Mouse (Mus musculus): Measurements from ENCODE around the gene Shf. TPM values are rescaled to one million over a fixed set of nuclear protein-coding genes. Genes with fewer than 3 reads are reported as not detected.

Shf gene
- polyA plus RNA-seq, 1 experiment from 2014 or later = 6.8 TPM

DNA sequence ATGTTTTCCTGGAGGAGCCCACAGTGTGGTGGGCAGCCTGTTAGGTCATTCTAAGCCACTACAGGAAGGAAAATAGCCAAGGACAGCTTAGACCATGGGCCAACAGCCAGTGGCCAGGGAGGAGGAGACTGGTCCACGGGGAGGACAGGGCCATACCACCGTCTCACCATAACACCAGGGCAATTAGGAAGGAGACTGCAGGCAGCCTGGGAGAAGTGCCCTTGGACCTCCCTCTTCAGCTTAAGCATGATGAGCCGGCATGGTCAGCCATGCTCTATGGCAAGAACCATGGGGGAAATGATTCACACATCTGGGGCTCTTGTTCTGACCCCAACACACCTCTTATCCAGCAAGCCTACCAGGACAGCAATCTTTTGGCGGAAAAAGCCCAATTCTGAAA lies 1.8 kb downstream of the Shf start:
- Histone ChIP-seq H3K36me3 (replicated peaks) (peaks cover 21% of the 10 kb centered on the region), H3K27ac (no peak overlapping the region), H3K9me3 (no peaks in the 10 kb centered on the region), H3K9ac (peak overlapping the region; percentile 95; the same call in 1 of the 2 replicates), H3K4me3 (replicated peaks) (peak overlapping the region; percentile 92), H3K4me1 (peaks cover 37% of the 10 kb centered on the region), H3K4me2 (peak overlapping the region; percentile 89), H3K27me3 (peaks cover 13% of the 10 kb centered on the region)
- WGBS = 51% methylated on average over 4 of the region's 4 CpGs
- no peak for ATAC-seq (ENCODE audit: low FRiP score)

DNA sequence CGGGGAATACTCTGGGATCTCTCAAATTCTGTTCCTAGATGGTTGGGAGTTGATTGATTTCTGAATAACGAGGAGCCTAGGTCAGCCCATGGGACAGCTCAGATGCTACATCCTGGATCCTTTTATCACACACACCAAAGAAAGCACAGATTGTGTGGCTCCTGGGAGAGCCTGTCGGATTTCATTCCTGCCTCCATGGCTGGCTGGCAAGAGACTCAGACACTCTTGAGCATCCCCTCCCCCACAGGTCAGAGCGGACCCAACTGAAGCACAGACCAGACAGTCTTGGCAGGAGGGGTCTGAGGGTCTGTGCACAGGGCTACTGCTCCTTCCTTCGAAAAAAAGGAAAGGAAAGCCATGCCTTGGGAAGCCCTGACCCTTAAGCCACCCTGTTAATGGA lies 2.3 kb downstream of the Shf start:
- Histone ChIP-seq H3K4me3 (replicated peaks) (peak overlapping the region; percentile 92), H3K9ac (no peak overlapping the region; the same call in 1 of the 2 replicates), H3K27me3 (peaks cover 13% of the 10 kb centered on the region), H3K36me3 (replicated peaks) (peaks cover 21% of the 10 kb centered on the region), H3K4me1 (peaks cover 40% of the 10 kb centered on the region), H3K4me2 (peak overlapping the region; percentile 89), H3K27ac (0 out of 2 replicates have a peak overlapping the region, but pooled peaks have one; percentile 36), H3K9me3 (no peaks in the 10 kb centered on the region)
- no peak for ATAC-seq (ENCODE audit: low FRiP score)
- 34% methylated on average over 5 of the region's 5 CpGs for WGBS

DNA sequence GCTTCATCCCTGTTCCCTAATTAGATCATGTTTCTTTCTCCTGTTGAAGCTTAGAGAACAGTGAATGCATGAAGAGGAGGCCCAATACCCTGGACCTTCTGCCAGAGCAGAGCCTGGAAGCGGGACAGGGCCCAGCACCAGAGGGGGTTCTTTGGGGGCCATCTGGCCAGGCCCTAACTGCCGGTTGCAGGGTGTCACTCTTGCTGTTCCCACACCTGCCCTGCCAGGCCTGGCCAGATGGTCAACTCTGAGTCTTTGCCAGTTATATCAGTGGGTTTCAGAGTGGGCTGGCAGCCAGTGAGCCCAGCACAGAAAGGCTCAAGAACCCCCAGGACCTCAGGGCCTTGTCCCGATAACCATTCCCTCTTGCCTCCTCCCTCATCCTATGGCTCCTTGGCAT lies 2.9 kb downstream of the Shf start:
- H3K4me3 ChIP-seq (replicated peaks) = no peak overlapping the region
- peaks cover 41% of the 10 kb centered on the region for H3K4me1 ChIP-seq
- no peak for ATAC-seq (ENCODE audit: low FRiP score)
- peaks cover 12% of the 10 kb centered on the region for H3K27me3 ChIP-seq
- peak overlapping the region; percentile 89 for H3K4me2 ChIP-seq
- no peak overlapping the region for H3K9ac ChIP-seq
- H3K36me3 ChIP-seq (replicated peaks) = peaks cover 21% of the 10 kb centered on the region
- 78% methylated on average over 3 of the region's 3 CpGs for WGBS
- H3K27ac ChIP-seq = 0 out of 2 replicates have a peak overlapping the region, but pooled peaks have one; percentile 36
- no peaks in the 10 kb centered on the region for H3K9me3 ChIP-seq

DNA sequence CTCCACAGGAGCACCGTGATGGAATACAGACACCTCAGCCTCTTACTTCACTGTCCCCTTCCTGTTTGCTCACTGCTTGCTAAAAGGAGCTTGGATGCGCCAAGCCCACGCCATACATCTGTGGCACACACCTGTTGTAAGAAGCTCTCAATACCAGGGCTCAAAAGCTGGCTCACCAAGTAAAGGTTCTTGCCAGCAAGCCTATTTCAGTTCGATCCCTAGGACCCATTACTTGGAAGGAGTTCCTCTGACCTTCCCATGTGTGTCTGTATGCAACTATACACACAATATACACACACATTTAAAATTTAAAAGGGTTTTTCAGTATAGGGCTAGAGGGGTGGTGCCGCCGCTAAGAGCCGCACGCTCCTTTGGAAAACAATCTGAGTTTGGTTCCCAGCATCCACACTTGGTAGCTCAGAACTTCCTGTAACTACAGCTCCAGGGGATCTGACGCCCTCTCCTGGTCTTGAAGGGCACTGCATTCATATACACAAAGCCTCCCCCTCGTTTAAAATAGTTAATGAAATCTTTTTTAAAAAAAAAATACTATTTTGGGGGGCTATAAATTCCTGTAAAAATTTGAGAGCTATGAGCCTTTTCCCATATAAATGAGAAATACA lies 3.6 kb downstream of the Shf start:
- Histone ChIP-seq H3K4me2 (no peak overlapping the region), H3K9ac (no peak overlapping the region), H3K4me3 (replicated peaks) (no peak overlapping the region), H3K27me3 (peaks cover 5% of the 10 kb centered on the region), H3K4me1 (peaks cover 41% of the 10 kb centered on the region), H3K9me3 (no peaks in the 10 kb centered on the region), H3K27ac (no peak overlapping the region), H3K36me3 (replicated peaks) (peaks cover 21% of the 10 kb centered on the region)
- 86% methylated on average over 10 of the region's 10 CpGs for WGBS
- ATAC-seq (ENCODE audit: low FRiP score) = no peak

DNA sequence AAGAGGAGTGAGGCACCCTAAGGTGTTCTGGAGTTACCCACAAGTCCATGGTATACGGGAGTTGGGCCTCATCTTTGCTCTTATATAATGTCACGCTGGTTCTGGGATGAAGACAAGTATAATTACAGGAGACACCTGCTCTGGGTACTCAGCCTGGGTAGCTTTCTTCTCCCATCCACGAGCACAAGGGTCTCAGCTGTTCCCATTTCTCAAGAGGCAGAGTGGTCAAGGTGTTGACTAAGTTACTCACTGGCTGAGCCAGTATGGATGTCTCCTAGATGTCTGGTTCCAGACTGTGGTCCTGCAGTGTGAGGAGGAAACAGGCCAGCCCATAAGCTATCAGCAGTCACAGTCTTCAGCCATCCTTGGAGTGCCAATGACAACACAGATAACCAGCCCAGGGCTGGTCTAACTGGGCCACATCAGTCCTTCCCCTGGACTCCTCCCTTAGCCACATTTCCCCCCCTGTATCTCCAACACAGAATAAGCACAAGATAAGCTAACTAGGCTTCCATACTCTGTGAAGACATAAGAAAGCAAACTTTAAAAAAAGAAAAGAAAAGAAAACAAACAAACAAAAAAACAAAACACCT lies 4.5 kb downstream of the Shf start:
- Histone ChIP-seq H3K4me3 (replicated peaks) (no peak overlapping the region), H3K9ac (no peak overlapping the region), H3K4me2 (no peak overlapping the region), H3K27ac (no peak overlapping the region), H3K9me3 (no peaks in the 10 kb centered on the region), H3K27me3 (no peaks in the 10 kb centered on the region), H3K4me1 (peaks cover 37% of the 10 kb centered on the region), H3K36me3 (replicated peaks) (peaks cover 23% of the 10 kb centered on the region)
- no peak for ATAC-seq (ENCODE audit: low FRiP score)
- 94% methylated on average over 3 of the region's 3 CpGs for WGBS

DNA sequence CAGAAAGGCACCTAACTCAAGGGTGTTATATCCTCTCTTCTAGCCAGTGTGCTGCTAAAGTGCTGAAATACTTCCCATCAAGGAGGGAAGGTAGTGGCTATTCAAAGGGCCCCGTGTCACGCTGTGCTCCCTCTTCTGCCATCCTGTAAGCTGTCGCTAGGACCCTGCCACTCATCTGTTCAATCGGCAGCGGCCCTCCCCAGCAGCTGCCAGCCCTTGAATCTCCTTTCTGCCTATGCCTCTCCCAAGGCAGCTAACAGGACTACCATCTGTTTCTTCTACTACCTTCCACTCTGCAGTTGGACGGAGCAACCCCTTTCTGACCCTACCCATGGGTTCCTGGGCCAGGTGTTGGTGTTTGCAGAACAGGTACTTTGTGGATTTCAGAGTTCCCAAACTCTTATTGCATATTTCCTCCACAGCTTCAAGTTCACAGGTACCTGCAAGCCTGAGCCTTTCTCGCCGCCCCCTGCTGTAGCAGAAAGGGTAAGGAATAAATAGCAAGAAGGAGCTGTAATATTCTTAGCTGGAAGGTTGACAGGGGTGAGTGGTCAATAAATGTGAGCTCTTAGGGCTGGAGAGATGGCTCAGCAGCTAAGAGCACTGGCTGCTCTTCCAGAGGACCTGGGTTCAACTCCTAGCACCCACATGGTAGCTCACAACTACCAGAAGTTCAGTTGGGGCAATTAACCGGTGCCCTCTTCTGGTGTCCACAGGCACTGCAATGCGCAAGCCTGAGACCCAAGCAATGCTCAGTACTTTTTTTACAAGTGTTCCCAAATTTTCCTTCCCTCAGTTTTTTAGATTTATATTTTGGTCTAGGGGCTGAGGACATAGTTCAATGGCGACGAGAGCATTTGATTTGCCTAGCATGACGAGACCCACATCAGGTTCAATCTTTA lies 6.1 kb downstream of the Shf start:
- ATAC-seq (ENCODE audit: low FRiP score) = no peak
- no peaks in the 10 kb centered on the region for H3K9me3 ChIP-seq
- no peak overlapping the region for H3K9ac ChIP-seq
- H3K4me2 ChIP-seq = no peak overlapping the region
- no peaks in the 10 kb centered on the region for H3K27me3 ChIP-seq
- H3K4me3 ChIP-seq (replicated peaks) = no peak overlapping the region
- 85% methylated on average over 13 of the region's 13 CpGs for WGBS
- peaks cover 28% of the 10 kb centered on the region for H3K36me3 ChIP-seq (replicated peaks)
- no peak overlapping the region for H3K27ac ChIP-seq
- H3K4me1 ChIP-seq = peaks cover 28% of the 10 kb centered on the region

DNA sequence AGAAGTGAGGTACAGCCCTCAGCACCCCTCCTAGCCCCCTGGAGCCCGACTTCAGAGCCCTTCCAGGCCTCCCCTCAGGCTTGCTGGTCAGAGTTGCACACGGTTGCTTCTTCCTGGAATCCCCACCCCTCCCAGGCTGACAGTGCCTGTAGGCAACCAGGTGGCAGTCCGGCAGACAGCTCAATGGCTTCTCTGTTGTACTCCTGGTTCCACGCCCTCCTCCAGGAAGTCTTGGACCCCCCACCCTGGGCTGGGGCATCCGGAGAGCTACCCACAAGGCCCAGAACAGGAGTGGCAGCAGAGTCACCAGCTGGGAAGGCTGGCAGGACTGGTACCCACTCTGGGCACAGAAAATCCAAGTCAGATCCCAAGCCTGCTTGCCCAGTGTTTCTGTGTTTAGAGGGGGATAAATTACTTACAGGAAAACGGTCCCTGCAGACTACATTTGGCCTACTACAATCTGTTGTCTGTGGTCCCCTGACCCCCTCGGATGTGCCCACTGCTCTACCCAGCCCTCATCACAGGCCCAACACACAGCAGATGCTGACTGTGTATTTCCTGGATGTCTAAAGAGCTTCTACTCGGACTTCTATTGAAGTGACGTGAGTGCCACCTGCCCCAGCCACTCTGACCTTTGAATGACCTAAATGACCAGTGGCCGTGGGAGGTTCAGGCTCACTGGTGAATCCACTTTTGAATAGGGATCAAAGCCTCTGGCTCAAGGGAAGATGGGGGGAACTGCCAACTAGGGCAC lies 6.9 kb downstream of the Shf start:
- Histone ChIP-seq H3K4me1 (peaks cover 20% of the 10 kb centered on the region), H3K27me3 (no peaks in the 10 kb centered on the region), H3K27ac (no peak overlapping the region), H3K9me3 (no peaks in the 10 kb centered on the region), H3K9ac (no peak overlapping the region), H3K4me2 (no peak overlapping the region), H3K4me3 (replicated peaks) (no peak overlapping the region), H3K36me3 (replicated peaks) (peaks cover 30% of the 10 kb centered on the region)
- ATAC-seq (ENCODE audit: low FRiP score) = no peak
- 64% methylated on average over 10 of the region's 10 CpGs for WGBS

DNA sequence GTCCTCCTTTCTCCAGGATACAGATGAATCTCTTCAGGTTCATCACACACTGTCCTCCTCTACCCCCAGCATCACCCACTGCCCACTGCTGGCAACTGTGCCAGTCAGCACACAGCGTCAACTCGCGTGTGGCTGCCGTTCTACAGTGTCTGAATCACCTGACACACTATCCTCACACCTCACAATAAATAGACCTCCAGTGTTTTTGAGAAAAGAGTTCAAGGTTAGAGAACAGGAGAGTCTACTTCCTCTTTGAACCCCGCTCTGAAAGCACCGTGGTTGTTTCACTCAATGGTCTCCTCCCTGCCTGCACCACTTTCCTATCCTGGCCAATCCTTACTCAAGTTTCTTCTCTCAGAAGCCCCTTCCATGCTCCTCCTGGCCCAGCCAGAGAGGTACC lies 7.8 kb downstream of the Shf start:
- Histone ChIP-seq H3K27ac (no peak overlapping the region), H3K4me3 (replicated peaks) (no peak overlapping the region), H3K9me3 (no peaks in the 10 kb centered on the region), H3K36me3 (replicated peaks) (peaks cover 35% of the 10 kb centered on the region), H3K9ac (no peak overlapping the region), H3K27me3 (no peaks in the 10 kb centered on the region), H3K4me1 (peaks cover 11% of the 10 kb centered on the region), H3K4me2 (no peak overlapping the region)
- ATAC-seq (ENCODE audit: low FRiP score) = no peak
- WGBS = 92% methylated on average over 6 of the region's 6 CpGs

DNA sequence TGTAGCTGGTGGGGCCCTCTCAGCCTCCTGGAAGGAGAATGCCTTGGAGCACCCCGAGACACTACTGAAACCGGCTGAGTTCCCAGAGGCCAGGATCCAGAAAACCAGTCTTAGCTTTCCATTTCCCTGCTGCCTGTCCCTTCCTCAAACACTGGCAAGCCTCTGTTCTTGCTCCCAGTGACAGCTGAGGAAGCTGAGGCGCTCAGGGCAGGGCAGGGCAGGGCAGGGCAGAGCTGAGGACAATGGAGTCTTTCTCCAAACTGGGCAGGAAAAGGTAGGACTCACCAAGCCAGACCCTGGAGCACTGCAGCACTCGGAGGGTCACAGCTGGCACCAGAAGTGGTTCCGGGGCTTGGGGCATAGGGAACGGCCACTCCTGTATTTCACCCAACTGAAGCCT lies 8.7 kb downstream of the Shf start:
- H3K4me3 ChIP-seq (replicated peaks) = no peak overlapping the region
- ATAC-seq (ENCODE audit: low FRiP score) = no peak
- H3K9ac ChIP-seq = no peak overlapping the region
- peaks cover 9% of the 10 kb centered on the region for H3K4me1 ChIP-seq
- 0 out of 2 replicates have a peak, but pooled peaks cover 3% of the 10 kb centered on the region for H3K27me3 ChIP-seq
- H3K4me2 ChIP-seq = no peak overlapping the region
- peaks cover 37% of the 10 kb centered on the region for H3K36me3 ChIP-seq (replicated peaks)
- WGBS = 85% methylated on average over 6 of the region's 6 CpGs
- H3K9me3 ChIP-seq = no peaks in the 10 kb centered on the region
- no peak overlapping the region for H3K27ac ChIP-seq

DNA sequence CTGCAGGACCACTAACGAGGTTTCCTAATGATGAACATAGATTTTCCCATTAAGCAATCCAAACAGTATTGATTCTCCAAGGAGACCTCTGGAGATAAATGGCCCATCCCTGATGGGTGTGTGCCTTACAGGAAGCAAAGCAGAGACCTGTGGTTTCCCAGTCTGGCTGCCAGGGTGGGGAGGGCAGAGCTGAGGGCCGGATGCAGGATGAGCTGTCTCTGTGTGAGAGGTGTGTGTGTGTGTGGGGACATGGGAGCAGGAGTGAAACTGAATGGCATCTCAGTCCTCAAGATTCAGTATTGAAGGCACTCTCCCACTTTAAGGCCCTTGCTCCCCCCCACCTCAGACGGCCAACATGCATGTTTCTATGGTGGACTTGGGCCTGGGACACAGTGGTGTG lies 12.8 kb downstream of the Shf start:
- Histone ChIP-seq H3K4me2 (no peak overlapping the region), H3K36me3 (replicated peaks) (peaks cover 24% of the 10 kb centered on the region), H3K9ac (no peak overlapping the region), H3K4me1 (peaks cover 38% of the 10 kb centered on the region), H3K27me3 (0 out of 2 replicates have a peak, but pooled peaks cover 11% of the 10 kb centered on the region), H3K9me3 (no peaks in the 10 kb centered on the region), H3K27ac (no peak overlapping the region), H3K4me3 (replicated peaks) (no peak overlapping the region)
- ATAC-seq (ENCODE audit: low FRiP score) = no peak
- WGBS = 67% methylated on average over 3 of the region's 3 CpGs

DNA sequence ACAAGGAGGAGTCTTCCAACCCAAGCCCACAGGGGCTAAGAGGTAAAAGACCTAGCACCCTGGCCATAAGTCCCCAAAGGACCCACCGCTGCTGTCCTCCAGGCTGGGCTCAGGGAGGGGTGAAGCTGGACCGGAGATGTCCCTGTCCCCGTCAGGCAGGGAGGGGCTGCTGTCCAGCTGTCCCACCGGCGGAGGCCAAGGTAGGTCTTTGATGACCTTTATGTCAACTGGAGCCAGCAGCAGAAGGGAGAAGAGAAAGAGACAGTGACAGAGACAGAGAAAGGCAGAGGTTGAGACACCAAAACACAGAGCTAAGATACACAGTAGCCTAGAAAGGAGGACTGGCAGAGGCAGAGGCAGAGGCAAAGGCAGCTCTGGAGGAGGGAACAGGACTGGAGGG lies 13.6 kb downstream of the Shf start:
- peaks cover 24% of the 10 kb centered on the region for H3K36me3 ChIP-seq (replicated peaks)

More for the DNA sequence above, 13.6 kb downstream of the Shf start:
- 0 out of 2 replicates have a peak overlapping the region, but pooled peaks have one; percentile 32 for H3K27ac ChIP-seq
- H3K9me3 ChIP-seq = no peaks in the 10 kb centered on the region
- H3K4me3 ChIP-seq (replicated peaks) = no peak overlapping the region
- no peak overlapping the region for H3K9ac ChIP-seq
- peaks cover 44% of the 10 kb centered on the region for H3K4me1 ChIP-seq
- no peak for ATAC-seq (ENCODE audit: low FRiP score)
- no peak overlapping the region for H3K4me2 ChIP-seq
- WGBS = 85% methylated on average over 5 of the region's 5 CpGs
- 0 out of 2 replicates have a peak, but pooled peaks cover 11% of the 10 kb centered on the region for H3K27me3 ChIP-seq

Measured in forebrain, embryonic 12.5 days (tissue).